Mouse (Mus musculus) stomach, embryonic 16.5 days (tissue): ENCODE measurements around the gene Pld1. TPM values are rescaled to one million over a fixed set of nuclear protein-coding genes. Genes with fewer than 3 reads are reported as not detected.

Experiments
- ATAC-seq: fragments of 200-750 bp; cut with Nextera tagmentation; 2 replicates; pipeline ENCODE4 v1.8.0; 2017; ENCODE audit warnings: moderate number of reproducible peaks, moderate TSS enrichment; ENCODE audit not compliant: insufficient read depth, low FRiP score
- H3K27ac ChIP-seq: fragments of 300-500 bp; sonication (generic); 2 replicates; pipeline ENCODE4 v1.5.1; 2014; ENCODE audit warnings: low read length
- H3K27me3 ChIP-seq: fragments of 300-500 bp; sonication (generic); 2 replicates; pipeline ENCODE4 v1.6.1; 2014; ENCODE audit warnings: low read length, control low read depth, mixed read lengths; ENCODE audit not compliant: control insufficient read depth, insufficient read depth
- H3K36me3 ChIP-seq: fragments of 300-500 bp; sonication (generic); 2 replicates; pipeline ENCODE4 v1.6.1; 2014; ENCODE audit warnings: low read length; ENCODE audit not compliant: control insufficient read depth, insufficient read depth
- H3K4me1 ChIP-seq: fragments of 300-500 bp; sonication (generic); 2 replicates; pipeline ENCODE4 v1.6.1; 2014; ENCODE audit warnings: low read length, control low read depth, mixed read lengths; ENCODE audit not compliant: control insufficient read depth, insufficient read depth
- H3K4me2 ChIP-seq: fragments of 300-500 bp; sonication (generic); 2 replicates; pipeline ENCODE4 v1.6.1; 2014; ENCODE audit warnings: low read depth, low read length, mixed read lengths
- H3K4me3 ChIP-seq: fragments of 300-500 bp; sonication (generic); replicated peaks from 2 replicates; pipeline ENCODE4 v1.5.1; 2014; ENCODE audit warnings: mild to moderate bottlenecking, low read length
- H3K9ac ChIP-seq: fragments of 300-500 bp; sonication (generic); 2 replicates; pipeline ENCODE4 v1.6.1; 2014; ENCODE audit warnings: low read length
- H3K9me3 ChIP-seq: fragments of 300-500 bp; sonication (generic); replicated peaks from 2 replicates; pipeline ENCODE4 v1.6.1; 2016; ENCODE audit warnings: low read length, control low read depth; ENCODE audit not compliant: control insufficient read depth
- WGBS: fragments of 180-500 bp; shearing (Covaris S2); extraction: QIAGEN DNeasy Blood & Tissue Kit; methylation state at CpG from one replicate; pipeline ENCODE4 v1.1.7; 2014; 5-methylcytosine and 5-hydroxymethylcytosine counted together
- polyA plus RNA-seq: library from polyadenylated mRNA; unstranded; fragments of >200 nt; fragmentation: Nextera tagmentation; extraction: Ambion mirVana; gene quantifications from 2 replicates; pipeline ENCODE4 v1.2.1, GENCODE M21; 2015

Pld1 gene
- polyA plus RNA-seq, 1 experiment from 2014 or later = 11.4 TPM

DNA sequence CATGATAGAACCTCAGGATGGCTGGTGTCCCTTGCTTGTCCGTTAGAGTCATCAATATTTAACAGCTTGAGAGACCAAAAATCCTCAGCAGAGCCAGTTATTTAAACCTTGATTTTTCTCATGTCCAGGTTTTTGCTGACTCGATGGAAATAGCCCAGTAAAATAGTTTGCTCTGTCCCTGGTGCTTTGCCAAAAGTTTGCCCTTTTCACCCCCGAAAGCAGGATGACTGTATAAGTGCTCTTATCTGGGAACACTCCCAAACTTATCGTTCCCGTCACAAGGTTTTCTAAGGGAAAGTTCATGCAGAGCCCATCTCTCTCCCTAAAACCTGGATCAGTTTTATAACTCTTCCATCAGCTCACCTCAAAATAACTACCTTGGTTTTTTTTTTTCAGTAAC lies 173.0 kb downstream of the Pld1 start:
- H3K4me3 ChIP-seq = no peak overlapping the region
- H3K27ac ChIP-seq = no peak overlapping the region
- no peaks in the 10 kb centered on the region for H3K9me3 ChIP-seq
- no peak overlapping the region for H3K4me2 ChIP-seq
- no peak overlapping the region for H3K9ac ChIP-seq
- H3K4me1 ChIP-seq = no peaks in the 10 kb centered on the region
- WGBS = 43% methylated on average over 5 of the region's 5 CpGs
- ATAC-seq = no peak
- no peaks in the 10 kb centered on the region for H3K36me3 ChIP-seq
- H3K27me3 ChIP-seq = no peaks in the 10 kb centered on the region

DNA sequence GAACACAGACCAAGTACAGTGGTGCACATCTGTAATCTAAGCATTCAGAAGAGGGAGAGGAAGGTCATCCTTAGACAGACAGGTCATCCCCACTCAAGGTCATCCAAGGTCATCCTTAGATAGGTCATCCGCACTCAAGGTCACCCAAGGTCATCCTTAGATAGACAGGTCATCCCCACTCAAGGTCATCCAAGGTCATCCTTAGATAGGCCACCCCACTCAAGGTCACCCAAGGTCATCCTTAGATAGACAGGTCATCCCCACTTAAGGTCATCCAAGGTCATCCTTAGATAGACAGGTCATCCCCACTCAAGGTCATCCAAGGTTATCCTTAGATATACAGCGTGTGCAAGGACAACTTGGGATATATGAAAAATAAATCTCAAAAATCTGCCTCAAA lies 175.4 kb downstream of the Pld1 start:
- no peak overlapping the region for H3K27ac ChIP-seq
- no peaks in the 10 kb centered on the region for H3K27me3 ChIP-seq
- no peaks in the 10 kb centered on the region for H3K4me1 ChIP-seq
- no peak overlapping the region for H3K4me3 ChIP-seq
- ATAC-seq = no peak
- no peak overlapping the region for H3K4me2 ChIP-seq
- H3K9me3 ChIP-seq = no peaks in the 10 kb centered on the region
- H3K9ac ChIP-seq = no peak overlapping the region
- H3K36me3 ChIP-seq = no peaks in the 10 kb centered on the region
- WGBS = 89% methylated on average over 2 of the region's 2 CpGs

DNA sequence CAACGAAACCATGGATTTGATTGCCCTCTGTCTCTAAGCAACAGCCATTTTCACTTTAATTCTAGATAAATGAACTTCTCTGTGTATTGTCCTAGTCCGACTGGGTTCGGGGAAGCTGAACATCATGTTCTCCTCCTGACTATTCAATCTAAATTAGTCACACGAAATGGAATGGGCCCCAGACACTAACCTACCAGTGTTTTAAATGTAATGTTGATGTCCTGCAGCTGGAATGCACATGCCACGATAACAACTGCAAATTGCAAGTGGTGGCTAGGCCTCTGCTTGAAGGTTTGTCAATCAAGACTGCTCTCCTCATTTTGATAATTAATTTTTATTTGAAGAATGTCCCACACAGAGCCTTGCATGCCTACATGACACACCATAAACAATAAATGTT lies 203.2 kb downstream of the Pld1 start:
- no peak overlapping the region for H3K4me3 ChIP-seq
- H3K4me1 ChIP-seq = no peaks in the 10 kb centered on the region
- H3K27me3 ChIP-seq = no peaks in the 10 kb centered on the region
- no peak overlapping the region for H3K4me2 ChIP-seq
- no peaks in the 10 kb centered on the region for H3K36me3 ChIP-seq
- 73% methylated on average over 5 of the region's 5 CpGs for WGBS
- no peak for ATAC-seq
- H3K9ac ChIP-seq = no peak overlapping the region
- H3K9me3 ChIP-seq = no peaks in the 10 kb centered on the region
- no peak overlapping the region for H3K27ac ChIP-seq

GRCm38 (mm10) chr3:28142121-28142520 lies 203.6 kb downstream of the Pld1 start:
- H3K36me3 ChIP-seq = no peaks in the 10 kb centered on the region
- no peak overlapping the region for H3K4me2 ChIP-seq
- H3K9ac ChIP-seq = no peak overlapping the region
- H3K4me3 ChIP-seq = no peak overlapping the region
- H3K4me1 ChIP-seq = no peaks in the 10 kb centered on the region
- H3K9me3 ChIP-seq = no peaks in the 10 kb centered on the region
- no peaks in the 10 kb centered on the region for H3K27me3 ChIP-seq
- ATAC-seq = no peak
- 65% methylated on average over 2 of the region's 2 CpGs for WGBS
- no peak overlapping the region for H3K27ac ChIP-seq

DNA sequence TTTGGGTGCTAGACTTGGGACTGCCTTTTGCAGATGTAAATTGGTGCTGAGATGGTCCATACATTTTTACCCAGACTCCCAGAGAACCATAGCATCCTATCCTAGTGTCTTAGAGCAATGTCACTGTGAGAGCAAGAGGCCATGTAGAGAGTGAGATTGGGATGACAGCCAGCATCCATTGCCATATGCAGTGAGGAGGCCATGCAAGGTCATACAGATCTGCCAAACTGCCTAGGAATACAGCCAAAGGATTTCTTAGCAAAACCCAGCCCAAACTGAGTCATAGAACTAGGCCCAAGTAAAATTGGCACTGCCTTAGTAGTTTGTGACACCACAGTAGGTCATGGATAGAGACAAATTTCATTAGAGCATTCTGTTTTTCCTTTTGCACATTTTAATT lies 206.2 kb downstream of the Pld1 start:
- Histone ChIP-seq H3K36me3 (no peaks in the 10 kb centered on the region), H3K4me3 (no peak overlapping the region), H3K27me3 (no peaks in the 10 kb centered on the region), H3K27ac (no peak overlapping the region), H3K9me3 (no peaks in the 10 kb centered on the region), H3K9ac (no peak overlapping the region), H3K4me1 (no peaks in the 10 kb centered on the region), H3K4me2 (no peak overlapping the region)
- ATAC-seq = no peak

DNA sequence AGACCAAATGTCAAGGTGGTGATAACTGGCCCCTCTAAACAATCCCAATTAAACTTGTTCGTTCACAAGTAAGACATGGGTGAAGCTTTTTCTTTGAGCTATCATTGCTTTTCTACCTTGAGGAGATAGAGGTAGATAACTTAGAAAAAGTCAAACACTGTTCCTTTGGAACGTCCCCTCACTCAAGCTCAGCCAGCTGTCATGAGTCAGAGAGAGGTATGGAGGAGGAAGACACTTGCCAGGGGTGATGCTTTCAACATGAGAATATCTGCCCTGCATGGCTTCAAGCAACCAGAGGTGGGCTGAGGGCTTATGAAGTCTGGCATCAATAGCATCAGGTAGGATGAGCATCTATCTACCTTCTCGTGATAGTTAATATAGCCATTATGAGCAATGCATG lies 207.0 kb downstream of the Pld1 start:
- no peak for ATAC-seq
- Histone ChIP-seq H3K9ac (no peak overlapping the region), H3K4me3 (no peak overlapping the region), H3K27ac (no peak overlapping the region), H3K4me2 (no peak overlapping the region), H3K27me3 (no peaks in the 10 kb centered on the region), H3K4me1 (no peaks in the 10 kb centered on the region), H3K9me3 (no peaks in the 10 kb centered on the region), H3K36me3 (no peaks in the 10 kb centered on the region)
- WGBS = 83% methylated on average over 3 of the region's 3 CpGs

DNA sequence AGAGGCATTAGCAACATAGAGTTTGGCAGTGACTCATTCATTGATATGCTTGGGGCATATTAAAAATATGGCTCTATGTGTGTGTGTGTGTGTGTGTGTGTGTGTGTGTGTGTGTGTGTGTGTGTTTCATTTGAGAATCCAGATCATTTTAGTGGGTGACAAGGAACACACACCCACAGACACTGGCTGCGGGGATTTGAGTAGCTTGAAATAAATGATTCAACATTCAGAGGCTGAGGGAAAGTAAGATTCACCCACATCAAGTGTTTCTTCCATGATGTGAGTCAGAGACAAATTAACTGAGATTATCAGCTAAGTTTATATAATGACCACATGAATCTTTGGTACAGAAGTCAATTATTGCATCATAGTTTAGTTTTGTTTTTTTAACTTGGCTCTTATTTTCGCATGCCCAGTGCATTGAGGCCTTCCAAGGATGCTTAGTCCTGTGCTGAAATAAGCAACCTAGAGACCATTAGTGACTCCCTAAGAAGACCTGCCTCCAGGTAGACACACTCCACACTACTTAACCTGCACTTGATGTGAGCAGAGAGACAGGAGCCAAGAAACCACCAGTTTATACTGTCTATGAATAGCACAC lies 211.3 kb downstream of the Pld1 start:
- Histone ChIP-seq H3K4me2 (no peak overlapping the region), H3K36me3 (no peaks in the 10 kb centered on the region), H3K4me1 (no peaks in the 10 kb centered on the region), H3K27ac (no peak overlapping the region), H3K27me3 (no peaks in the 10 kb centered on the region), H3K4me3 (no peak overlapping the region), H3K9ac (no peak overlapping the region), H3K9me3 (no peaks in the 10 kb centered on the region)
- 81% methylated on average over 2 of the region's 2 CpGs for WGBS
- ATAC-seq = no peak

DNA sequence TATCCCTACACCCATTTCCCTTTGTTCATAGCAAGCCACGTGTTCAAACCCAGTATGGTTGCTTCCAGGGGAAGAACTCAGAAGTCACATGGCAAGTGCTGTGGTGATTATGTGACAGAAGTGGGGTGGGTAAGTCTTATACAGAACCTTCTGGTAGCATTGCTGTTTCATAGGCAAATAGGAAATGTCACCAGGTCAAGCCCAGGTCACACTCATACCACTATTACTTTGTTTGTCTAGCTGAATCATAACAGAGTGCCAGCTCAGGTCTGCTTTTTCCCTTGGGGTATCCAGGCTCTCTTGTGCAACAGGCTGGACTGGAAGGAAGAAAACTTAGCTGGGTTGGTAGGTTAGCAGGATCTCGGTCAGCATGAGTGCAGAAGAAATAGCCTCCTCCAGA lies 219.5 kb downstream of the Pld1 start:
- Histone ChIP-seq H3K27me3 (no peaks in the 10 kb centered on the region), H3K9me3 (no peaks in the 10 kb centered on the region), H3K4me1 (no peaks in the 10 kb centered on the region), H3K9ac (no peak overlapping the region), H3K4me2 (no peak overlapping the region), H3K4me3 (no peak overlapping the region), H3K27ac (no peak overlapping the region), H3K36me3 (no peaks in the 10 kb centered on the region)
- 71% methylated on average over 2 of the region's 2 CpGs for WGBS
- ATAC-seq = no peak

- no peaks in the 10 kb centered on the region for H3K27me3 ChIP-seq
- WGBS = 92% methylated on average over 3 of the region's 3 CpGs
- H3K4me2 ChIP-seq = no peak overlapping the region
- no peak overlapping the region for H3K27ac ChIP-seq
- no peaks in the 10 kb centered on the region for H3K4me1 ChIP-seq
- no peak for ATAC-seq
- no peak overlapping the region for H3K4me3 ChIP-seq
- no peak overlapping the region for H3K9ac ChIP-seq
- no peaks in the 10 kb centered on the region for H3K9me3 ChIP-seq
- H3K36me3 ChIP-seq = no peaks in the 10 kb centered on the region
Observed at GRCm38 (mm10) chr3:28158916-28159315, 220.4 kb downstream of the Pld1 start.

DNA sequence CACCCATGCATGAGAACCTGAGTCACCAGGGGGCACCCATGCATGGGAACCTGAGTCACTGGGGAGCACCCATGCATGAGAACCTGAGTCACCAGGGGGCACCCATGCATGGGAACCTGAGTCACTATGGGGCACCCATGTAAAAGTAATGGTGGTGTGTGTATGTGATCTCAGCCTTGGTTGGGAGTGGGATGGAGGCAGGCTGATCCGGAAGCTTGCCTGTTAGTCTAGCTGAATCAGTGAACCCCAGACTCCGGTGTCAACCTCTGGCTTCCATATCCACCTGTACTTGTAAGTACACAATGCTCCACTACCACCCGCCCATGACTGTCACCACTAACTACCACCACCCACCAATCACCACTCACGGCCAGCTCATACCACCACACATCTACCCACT lies 223.9 kb downstream of the Pld1 start:
- H3K4me2 ChIP-seq = no peak overlapping the region
- ATAC-seq = no peak
- no peak overlapping the region for H3K4me3 ChIP-seq
- no peak overlapping the region for H3K27ac ChIP-seq
- 93% methylated on average over 4 of the region's 4 CpGs for WGBS
- H3K9ac ChIP-seq = no peak overlapping the region
- H3K4me1 ChIP-seq = no peaks in the 10 kb centered on the region
- H3K9me3 ChIP-seq = no peaks in the 10 kb centered on the region
- H3K36me3 ChIP-seq = no peaks in the 10 kb centered on the region
- no peaks in the 10 kb centered on the region for H3K27me3 ChIP-seq
